Mouse (Mus musculus): ENCODE measurements at regions not wholly inside any gene's neighbourhood (a gene's known extent, or its start where the extent isn't known, plus 50 kb on each side); places are given as distances from the start of the nearest gene placed in this dataset.

- H3K4me1 ChIP-seq, result no peaks in the 10 kb centered on the region
- no peak overlapping the region for H3K4me2 ChIP-seq (replicated peaks)
- no peak overlapping the region for H3K9ac ChIP-seq
- no peak for ATAC-seq (ENCODE audit: low FRiP score)
- whole genome bisulfite sequencing, result 95% methylated on average over 1 of the region's 1 CpGs
- no peaks in the 10 kb centered on the region for H3K36me3 ChIP-seq
- H3K27me3 ChIP-seq, result no peaks in the 10 kb centered on the region
- no peak overlapping the region for H3K27ac ChIP-seq
- no peak overlapping the region for H3K4me3 ChIP-seq
- H3K9me3 ChIP-seq (replicated peaks), result no peaks in the 10 kb centered on the region
Observed at GRCm38 (mm10) chr13:90233986-90234385, 144.6 kb upstream of the Xrcc4 start.

- Histone ChIP-seq H3K9me3 (replicated peaks) (no peaks in the 10 kb centered on the region), H3K9ac (no peak overlapping the region), H3K36me3 (no peaks in the 10 kb centered on the region), H3K27ac (no peak overlapping the region), H3K4me1 (no peaks in the 10 kb centered on the region), H3K4me3 (no peak overlapping the region), H3K27me3 (no peaks in the 10 kb centered on the region), H3K4me2 (replicated peaks) (no peak overlapping the region)
- ATAC-seq (ENCODE audit: low FRiP score), result no peak
- 87% methylated on average over 3 of the region's 3 CpGs for WGBS
Observed at GRCm38 (mm10) chr13:90233561-90233960, 144.2 kb upstream of the Xrcc4 start.

DNA sequence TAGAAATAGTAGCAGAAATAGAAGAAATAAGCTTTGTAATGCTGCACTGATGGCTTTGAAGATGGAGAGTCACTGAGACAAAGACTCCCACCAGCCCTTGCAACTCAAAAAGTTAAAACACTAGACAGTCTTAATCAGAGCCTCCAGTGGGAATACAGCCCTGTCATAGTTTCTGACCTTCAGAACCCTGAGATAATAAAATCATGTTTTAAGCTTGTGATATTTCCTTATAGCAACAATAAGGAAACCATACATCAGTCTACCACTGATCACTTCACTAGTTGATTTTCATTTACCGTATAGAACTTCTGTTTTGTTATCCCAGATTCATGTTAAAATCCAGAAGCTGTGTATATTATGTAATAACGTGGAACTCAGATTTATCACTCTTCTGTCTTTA is 139.7 kb upstream of the Xrcc4 start:
- Histone ChIP-seq H3K9me3 (replicated peaks) (no peaks in the 10 kb centered on the region), H3K4me3 (no peak overlapping the region), H3K36me3 (no peaks in the 10 kb centered on the region), H3K9ac (no peak overlapping the region), H3K27ac (no peak overlapping the region), H3K4me1 (no peaks in the 10 kb centered on the region), H3K4me2 (replicated peaks) (no peak overlapping the region), H3K27me3 (no peaks in the 10 kb centered on the region)
- no peak for ATAC-seq (ENCODE audit: low FRiP score)
- WGBS, result 93% methylated on average over 2 of the region's 2 CpGs

GRCm38 (mm10) chr13:90226212-90226611 is 136.8 kb upstream of the Xrcc4 start:
- no peak overlapping the region for H3K9ac ChIP-seq
- no peak overlapping the region for H3K27ac ChIP-seq
- no peaks in the 10 kb centered on the region for H3K36me3 ChIP-seq
- ATAC-seq (ENCODE audit: low FRiP score), result no peak
- H3K27me3 ChIP-seq, result no peaks in the 10 kb centered on the region
- no peak overlapping the region for H3K4me2 ChIP-seq (replicated peaks)
- no peaks in the 10 kb centered on the region for H3K9me3 ChIP-seq (replicated peaks)
- no peak overlapping the region for H3K4me3 ChIP-seq
- WGBS, result 63% methylated on average over 2 of the region's 2 CpGs
- H3K4me1 ChIP-seq, result no peaks in the 10 kb centered on the region

DNA sequence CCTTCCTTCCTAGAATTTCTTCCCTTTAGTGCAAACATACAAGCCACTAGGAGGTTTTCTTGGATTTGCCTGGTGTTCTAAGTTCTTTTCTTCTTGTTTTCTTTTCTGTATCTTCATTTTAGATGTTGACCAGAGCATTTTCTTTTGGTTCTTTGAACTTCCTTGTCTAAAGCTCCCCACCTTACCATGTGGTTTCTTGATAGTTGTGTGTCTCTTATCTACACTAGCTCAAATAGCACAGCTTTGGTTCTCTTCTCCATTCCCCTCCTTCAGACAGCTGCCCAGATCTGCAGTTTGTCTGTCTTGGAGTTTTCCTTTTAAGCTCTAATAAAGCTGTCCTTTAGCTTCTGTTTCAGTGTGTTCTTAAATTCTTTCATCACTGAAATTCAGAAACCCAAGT is 123.0 kb upstream of the Xrcc4 start:
- no peak for ATAC-seq (ENCODE audit: low FRiP score)
- Histone ChIP-seq H3K27me3 (no peaks in the 10 kb centered on the region), H3K36me3 (no peaks in the 10 kb centered on the region), H3K4me1 (no peaks in the 10 kb centered on the region), H3K4me2 (replicated peaks) (no peak overlapping the region), H3K9ac (no peak overlapping the region), H3K9me3 (replicated peaks) (no peaks in the 10 kb centered on the region), H3K27ac (no peak overlapping the region), H3K4me3 (no peak overlapping the region)

- Histone ChIP-seq H3K9ac (no peak overlapping the region), H3K27me3 (no peaks in the 10 kb centered on the region), H3K4me1 (no peaks in the 10 kb centered on the region), H3K27ac (no peak overlapping the region), H3K4me2 (replicated peaks) (no peak overlapping the region), H3K9me3 (replicated peaks) (no peaks in the 10 kb centered on the region), H3K4me3 (no peak overlapping the region), H3K36me3 (no peaks in the 10 kb centered on the region)
- ATAC-seq (ENCODE audit: low FRiP score), result no peak
Observed at GRCm38 (mm10) chr13:90207875-90208274, 118.5 kb upstream of the Xrcc4 start.

Data from hindbrain, embryonic 12.5 days (tissue).